Mouse (Mus musculus): ENCODE data around the gene Baz2b.

Gene Baz2b

DNA sequence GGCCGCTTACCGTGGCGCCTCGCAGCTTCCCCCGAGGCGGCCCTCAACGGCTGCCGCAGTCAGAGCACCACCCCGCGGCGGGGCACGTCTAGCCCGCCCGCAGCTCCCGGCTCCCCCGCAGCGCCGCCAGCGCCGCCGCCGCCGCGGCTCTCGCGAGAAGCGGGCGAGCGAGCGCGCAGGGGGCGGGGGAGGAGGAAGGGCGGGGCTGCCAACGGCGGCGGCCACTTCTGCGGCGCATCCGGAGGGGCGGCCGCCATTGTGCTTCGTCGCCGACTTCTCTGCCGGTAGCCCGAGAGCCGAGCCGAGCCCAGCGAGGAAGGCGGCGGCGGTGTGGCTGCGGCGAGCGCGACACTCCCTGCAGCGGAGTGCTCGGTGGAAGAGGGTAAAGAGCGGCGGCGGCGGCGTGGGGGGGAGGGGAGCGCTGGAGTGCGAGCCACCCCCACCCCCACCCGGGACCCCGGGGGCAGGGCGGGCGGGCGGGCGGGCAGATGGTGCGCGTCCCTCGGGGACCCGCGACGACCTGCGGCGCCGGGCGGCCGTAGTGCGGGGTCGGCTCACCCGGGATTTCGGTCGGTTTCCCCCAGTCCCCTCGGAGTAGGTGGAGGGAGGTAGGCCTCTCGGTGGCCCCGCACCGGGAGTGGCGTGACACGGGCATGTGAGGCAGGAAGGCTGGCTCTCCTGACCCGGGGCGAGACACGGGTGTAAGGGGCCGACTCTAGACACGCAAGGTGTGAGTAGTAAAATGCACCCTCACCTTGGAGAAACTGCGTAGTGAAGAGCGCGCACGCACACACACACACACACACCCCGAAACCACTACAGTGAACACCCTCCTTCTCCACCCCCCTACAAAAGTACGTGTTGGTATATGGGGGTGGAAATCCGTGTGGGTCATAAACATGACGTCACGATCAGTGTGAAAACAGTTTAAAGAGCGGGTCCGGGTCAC is at the start of gene Baz2b, which contains the start of gene March7:
Gene Baz2b, minus strand, starts transcription at position 137 of the 949 bp plus-strand sequence.
Gene March7, plus strand, starts transcription at position 185 of the 949 bp plus-strand sequence.
- DNase-seq (ENCODE audit: low read depth, low spot score): peak; percentile 73

DNA sequence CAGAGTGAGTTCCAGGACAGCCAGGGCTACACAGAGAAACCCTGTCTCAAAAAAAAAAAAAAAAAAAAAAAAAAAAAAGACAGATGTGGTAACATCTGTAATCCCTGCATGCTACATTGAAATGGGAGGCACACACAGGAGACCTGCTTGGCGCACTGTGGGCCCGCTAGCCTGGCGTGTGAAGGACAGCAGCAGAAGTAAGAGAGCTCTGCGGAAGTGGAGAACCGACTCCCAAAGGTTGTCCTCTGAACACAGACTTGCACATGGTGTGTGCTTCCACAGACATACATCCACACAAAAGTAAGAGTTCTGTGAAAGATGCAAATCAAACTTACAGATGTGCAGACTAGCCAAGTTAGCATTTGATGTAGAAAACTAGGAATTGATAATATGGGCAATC is 49.5 kb upstream of the Baz2b start:
- DNase-seq (ENCODE audit: low read depth, low spot score): no peak

DNA sequence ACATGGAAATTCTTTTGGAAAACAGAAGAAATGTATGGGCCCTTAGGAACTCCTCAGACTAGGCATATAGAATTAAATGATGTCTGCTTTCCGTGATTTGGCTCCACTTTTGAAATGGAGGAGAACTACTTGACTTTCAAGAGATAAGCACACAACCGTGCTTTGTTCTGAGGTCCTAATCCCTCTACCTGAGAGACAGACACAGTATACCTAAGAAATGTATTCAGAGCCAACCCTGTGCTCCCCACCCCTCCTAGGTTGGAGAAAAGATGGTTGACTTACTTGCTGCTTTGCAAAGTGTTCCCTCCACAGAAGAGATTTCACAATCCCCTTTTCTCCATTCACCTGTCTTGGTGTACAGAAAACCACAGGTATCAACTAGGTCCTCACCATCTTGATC is 47.1 kb upstream of the Baz2b start:
- DNase-seq (ENCODE audit: low read depth, low spot score): no peak

DNA sequence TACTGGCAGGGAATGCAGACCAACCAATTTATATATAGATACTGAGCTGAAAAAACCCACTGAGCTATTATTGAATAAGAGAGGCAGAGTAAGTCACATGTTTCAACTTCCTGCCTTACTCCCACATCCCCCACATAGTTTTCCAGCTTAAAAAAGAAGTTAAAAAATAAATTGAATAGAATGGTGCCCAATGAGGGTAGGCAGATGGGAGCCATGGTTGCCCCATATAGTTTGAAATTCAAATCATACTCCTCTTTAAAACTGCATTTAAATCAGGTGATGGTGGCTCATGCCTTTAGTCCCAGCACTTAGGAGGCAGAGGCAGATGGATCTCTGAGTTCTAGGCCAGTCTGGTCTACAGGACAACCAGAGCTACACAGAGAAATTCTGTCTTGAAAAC is 43.9 kb upstream of the Baz2b start:
- no peak for DNase-seq (ENCODE audit: low read depth, low spot score)

DNA sequence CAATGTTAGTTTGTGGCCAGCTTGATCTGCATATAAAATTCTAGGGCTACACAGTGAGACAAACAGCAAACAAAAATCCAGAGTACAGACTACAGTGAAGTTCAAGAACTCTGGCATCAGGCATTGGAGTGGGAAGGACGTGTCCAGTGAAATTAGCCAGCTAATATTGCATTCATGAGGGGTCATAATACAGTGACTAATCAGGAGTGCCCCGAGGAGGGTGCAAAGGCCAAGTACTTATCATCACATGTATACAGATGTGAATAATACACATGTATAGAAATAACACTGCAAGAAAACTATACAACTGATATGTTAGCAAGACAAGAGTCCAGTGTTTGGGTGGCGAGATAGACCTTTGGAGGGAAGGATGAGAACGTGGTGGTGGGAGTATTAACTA is 43.1 kb upstream of the Baz2b start:
- DNase-seq (ENCODE audit: low read depth, low spot score): no peak

DNA sequence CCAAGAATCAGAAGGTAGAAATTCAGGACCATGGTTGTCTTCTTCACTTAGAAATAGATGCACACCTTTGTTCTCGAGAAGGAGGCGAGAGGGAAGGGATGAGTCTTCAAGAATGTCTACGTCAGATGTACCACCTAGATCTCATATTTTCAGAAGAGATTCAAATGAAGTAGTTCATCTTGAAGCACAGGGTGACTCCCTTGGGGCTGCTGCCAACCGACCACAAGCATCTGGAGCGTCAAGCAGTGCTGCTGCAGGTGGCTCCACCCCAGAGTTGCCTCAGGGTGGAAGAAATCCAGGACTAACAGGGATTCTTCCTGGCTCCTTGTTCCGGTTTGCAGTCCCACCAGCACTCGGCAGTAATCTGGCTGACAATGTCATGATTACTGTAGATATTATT is 24.9 kb upstream of the Baz2b start:
- no peak for DNase-seq (ENCODE audit: low read depth, low spot score)

DNA sequence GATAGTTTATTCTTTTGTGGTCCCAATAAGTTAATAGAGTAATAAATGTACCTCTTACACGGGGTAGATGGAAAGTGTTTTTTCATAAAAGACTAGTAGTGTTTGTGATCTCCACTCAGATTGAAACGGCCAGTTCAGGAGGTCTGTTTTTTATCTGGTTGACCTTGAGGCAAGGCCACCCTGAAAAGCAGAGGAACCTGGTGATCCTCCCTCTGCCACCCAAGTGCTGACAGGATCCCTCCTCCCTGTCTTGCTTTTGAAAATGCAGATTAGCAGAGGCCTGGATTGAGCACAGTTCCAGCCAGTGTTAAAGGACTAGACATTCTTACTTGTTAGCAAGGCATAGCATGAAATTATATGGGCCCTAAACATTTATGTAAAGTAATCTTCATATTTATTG is 23.5 kb upstream of the Baz2b start:
- no peak for DNase-seq (ENCODE audit: low read depth, low spot score)

DNA sequence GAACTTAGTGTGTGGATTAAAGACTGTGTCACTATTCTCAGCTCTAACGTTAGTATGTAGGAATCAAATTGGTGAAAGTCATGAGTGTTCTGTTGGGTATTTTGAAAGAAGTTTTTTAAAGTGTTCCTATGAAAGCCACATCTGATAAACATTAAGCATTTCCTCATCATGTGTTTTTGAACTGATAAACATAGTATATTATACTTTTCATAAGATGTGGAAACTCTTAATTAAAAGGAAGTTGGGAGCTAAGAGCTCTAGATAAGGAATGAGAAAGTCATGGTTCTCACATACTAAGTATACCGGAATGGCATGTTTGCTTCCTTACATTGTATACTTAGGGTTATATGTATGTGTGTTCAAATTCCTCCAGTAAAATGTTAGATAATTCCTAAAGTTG is 20.7 kb upstream of the Baz2b start:
- no peak for DNase-seq (ENCODE audit: low read depth, low spot score)

DNA sequence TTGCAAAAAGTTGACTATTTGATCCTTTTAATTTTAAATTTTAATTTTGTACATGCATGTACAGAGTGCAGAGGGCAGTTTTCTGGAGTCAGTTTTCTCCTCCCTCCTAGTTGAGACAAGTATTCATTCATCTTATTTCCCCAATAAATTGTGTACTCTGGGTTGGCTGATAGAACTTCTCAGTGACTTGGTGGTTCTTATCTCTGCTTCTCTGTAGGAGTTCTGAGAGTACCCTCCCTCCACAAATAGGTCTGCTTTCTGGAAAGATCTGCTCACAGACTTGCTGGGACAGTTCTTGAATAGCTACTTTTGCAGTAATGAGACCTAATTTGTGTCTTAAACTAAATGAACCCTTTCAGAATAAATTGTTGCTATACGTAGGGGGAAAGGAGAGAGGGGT is 18.8 kb upstream of the Baz2b start:
- no peak for DNase-seq (ENCODE audit: low read depth, low spot score)

DNA sequence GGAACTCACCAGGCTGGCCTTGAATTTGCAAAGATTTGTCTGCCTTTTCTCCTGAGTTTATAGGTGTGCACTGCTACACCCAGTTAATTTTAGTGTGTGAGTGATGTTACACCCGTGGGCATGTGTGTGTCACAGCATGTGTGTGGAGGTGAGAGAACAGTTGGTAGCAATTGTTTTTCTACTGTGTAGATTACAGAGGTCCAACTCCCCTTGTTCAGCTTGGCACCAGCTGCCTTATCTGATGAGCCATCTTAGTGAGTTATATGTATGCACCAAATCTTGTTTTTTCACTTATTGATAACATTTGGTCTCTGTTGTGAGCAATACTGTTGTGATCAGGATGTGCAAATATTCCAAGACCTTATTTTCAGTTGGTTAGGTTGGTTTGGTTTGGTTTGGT is 13.8 kb upstream of the Baz2b start:
- DNase-seq (ENCODE audit: low read depth, low spot score): no peak

DNA sequence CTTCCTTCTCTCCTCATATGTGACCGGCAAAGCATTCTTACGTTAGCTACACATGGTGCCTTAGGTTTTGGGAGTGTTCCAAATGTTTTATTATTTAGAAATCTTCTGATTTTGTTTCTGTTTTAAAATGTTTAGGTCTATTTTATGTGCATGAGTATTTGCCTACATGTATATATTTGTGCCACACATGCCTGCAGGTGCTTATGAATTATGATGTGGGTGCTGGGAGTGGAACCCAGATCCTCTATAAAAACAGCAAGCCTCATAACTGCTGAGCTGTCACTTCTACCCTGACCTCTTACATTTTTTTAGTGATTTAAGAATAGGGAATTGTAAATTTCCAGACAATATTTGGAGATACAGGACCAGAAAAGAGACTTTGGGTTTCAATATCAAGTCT is 12.3 kb upstream of the Baz2b start:
- DNase-seq (ENCODE audit: low read depth, low spot score): no peak

DNA sequence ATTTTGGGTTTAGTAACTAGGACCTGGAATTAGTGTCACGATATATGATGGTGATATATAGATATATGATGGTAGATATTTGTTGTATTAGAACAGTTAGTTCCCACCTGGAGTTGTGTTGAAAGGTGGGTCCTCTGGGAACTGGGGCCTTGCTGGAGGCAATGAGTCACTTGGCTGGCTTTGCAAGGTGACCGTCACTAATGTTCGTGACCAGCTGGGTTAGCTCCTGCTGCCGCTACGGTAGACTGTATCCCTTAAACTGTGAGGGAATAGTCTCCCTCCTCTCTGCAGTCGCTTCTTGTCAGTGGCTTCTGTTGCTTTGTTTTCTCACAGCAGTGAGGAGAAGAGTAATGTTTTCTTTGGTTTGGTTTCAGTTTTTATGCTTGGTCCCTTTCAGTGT is 11.6 kb upstream of the Baz2b start:
- no peak for DNase-seq (ENCODE audit: low read depth, low spot score)

DNA sequence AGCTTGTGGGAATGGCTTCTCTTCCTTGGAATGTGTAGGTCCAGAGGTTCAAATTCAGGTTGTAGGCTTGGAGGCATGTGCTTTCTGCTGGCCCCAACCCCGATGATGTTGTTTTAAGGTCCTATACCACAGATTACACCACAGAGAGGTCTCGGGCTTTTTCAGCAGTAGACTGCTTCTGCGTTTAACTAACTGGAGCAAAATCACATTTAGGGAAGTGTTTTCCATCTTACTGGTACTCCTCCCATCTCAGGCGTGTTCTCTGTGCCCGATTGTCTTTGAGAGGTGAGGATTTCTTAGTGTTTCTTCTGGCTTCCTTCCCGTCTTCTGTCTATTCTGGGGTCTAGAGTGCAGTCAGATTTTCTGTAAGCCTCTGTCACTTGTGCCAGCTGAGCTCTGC is 8.0 kb upstream of the Baz2b start:
- DNase-seq (ENCODE audit: low read depth, low spot score): no peak

DNA sequence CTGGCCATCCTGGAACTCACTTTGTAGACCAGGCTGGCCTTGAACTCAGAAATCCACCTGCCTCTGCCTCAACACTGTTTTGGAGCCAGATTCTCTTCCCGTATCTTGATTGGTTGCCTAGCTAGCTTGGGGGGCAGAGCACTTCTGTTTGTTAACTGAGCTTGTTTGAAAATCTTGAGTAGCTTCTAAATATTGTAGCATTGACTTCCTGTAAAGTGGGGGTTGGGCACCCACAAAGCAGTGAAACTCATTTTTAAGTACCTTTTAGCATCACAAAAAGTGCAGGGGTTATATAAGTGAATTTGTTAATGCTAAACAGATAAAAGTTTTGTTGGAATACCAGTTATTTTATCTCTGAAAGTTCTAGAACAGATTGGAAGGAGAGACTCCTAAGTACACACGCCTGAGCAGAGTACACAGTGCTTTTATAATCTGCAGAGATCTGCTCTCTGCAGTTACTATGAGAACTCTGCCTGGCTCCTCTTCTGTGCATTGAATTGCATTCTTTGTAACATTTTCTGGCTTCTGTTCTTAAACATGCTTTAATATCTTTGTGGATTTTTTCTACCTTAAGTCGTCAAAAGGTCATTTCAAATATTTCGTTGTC is 7.0 kb upstream of the Baz2b start:
- DNase-seq (ENCODE audit: low read depth, low spot score): no peak

DNA sequence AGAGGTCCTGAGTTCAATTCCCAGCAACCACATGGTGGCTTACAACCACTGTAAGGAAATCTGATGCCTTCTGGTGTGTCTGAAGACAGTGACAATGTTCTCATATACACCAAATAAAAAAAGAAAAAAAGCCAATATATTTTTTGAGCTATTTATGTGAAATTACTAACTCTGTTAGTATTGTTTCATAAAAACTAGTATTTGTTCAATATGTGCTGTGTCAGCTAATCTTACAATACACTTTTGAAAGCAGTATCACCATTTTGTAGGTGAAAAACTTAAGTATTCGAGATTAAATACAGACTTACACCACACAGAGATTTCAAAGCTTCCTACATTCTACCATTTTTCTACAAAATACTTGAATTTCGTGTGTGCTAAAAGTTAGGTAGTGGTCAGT is 5.0 kb upstream of the Baz2b start:
- DNase-seq (ENCODE audit: low read depth, low spot score): no peak

DNA sequence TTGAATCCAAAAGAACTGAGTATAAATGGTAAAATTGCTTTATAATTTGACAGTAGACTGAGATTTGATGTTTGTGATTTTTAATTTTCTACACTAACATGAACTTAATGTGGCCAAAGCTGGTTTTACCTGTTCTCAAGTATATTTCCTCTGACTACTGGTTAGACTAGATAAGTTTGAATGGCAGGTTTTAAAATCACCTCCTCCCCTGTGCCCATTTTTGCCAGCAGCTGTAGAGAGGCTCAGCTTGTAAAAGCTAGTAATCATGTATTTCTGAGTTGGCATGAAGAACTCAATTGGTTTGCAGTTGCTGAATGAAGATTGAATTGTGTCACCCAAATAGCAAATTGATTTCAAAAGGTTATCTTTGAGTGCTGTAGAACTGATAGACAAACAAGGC is 2.8 kb upstream of the Baz2b start:
- no peak for DNase-seq (ENCODE audit: low read depth, low spot score)

DNA sequence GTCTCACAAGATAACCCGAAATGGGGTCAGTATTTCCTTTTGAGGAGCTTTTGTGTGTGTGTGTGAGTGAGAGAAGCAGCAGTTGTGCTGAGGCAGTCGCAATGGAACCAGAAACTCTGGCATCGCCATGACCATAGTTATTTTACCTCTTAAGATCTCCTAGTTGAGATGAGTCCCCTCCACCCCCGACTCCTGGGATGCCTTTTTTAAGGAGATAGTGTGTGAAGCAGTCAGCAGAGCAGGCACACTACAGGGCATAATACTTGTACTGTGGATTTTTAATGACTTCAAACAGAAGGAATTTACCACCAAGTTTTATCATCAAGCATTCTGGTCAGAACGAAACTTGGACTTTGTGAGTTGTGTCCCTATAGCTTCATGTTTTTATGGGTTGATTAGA is 1.2 kb upstream of the Baz2b start:
- DNase-seq (ENCODE audit: low read depth, low spot score): no peak

DNA sequence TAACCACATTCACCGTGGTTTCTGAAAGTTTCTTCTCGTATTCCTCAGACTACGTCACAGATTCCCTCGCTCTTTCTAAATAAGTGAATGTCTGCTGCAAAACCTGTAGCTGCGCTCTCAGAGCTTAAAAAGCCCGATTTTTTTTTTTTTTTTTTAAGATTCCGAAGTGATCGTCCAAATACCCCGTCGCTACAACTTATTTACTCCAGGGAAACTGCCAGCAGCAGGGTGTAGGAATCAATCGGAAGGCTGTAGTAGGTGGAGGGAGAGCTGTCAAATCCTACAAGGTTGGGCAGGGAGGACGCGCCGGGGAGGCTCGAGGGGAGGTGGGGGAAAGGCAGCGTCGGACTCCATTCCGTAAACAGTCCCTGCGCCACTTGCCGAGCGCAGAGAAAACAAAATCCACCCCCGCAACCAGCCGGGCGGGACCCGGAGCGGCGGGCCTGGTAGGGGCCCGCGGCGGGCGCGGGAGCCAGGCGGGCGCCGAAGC is 472 bp downstream of the Baz2b start:
- peak; percentile 34 for DNase-seq (ENCODE audit: low read depth, low spot score)

DNA sequence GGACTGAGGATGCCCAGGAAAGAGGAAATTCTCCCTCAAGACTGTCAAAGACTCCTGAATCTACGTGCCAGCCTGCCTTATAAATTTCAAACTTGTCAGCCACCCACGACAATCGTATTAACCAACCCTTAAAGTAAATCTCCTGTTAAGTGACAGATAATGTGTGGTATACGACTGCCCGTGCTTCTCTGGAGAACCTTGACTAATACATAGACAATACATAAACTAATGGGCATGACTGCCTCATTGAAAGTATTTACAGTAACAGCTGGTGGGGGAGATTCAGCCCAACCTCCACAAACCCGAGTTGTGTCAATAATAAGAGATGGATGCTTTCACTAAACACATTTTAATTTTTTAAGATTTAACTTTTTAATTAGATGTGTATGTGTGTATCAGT is 3.8 kb downstream of the Baz2b start:
- no peak for DNase-seq (ENCODE audit: low read depth, low spot score)

DNA sequence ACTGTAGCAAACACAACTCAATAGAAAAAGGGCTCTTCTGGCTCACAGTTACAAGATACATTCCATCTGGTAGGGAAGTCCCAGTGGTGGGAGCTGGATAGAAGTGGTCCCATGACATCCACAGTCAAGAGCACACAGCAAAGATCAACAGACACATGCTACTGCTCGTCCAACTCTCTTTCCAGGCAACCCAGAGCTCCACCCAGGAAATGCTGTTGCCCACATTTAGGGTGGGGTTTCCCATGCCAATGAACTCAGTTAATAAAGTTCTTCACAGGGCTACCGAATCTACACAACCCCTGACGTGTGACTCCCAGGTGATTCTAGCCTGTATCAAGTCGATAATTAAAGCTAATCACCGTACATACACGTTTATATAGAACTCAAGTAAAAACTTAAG is 5.5 kb downstream of the Baz2b start:
- no peak for DNase-seq (ENCODE audit: low read depth, low spot score)

DNA sequence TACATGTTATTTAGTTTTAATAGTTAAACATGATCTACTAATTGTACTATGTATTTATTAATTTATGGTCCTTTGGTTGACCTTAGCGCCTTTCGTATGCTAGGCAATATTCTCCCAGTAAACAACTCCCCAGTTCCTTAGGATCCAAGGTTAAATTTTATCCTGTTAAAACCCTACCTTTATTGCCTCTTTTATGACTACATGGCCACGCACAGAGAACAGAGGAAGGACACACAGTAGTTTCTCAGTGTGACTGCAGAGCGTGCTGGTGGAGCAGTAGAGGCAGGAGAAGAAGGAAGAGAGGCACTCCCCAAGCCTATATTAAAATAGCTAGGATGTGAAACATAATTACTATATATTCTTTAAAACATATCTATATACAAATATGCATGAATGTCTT is 5.9 kb downstream of the Baz2b start:
- no peak for DNase-seq (ENCODE audit: low read depth, low spot score)

DNA sequence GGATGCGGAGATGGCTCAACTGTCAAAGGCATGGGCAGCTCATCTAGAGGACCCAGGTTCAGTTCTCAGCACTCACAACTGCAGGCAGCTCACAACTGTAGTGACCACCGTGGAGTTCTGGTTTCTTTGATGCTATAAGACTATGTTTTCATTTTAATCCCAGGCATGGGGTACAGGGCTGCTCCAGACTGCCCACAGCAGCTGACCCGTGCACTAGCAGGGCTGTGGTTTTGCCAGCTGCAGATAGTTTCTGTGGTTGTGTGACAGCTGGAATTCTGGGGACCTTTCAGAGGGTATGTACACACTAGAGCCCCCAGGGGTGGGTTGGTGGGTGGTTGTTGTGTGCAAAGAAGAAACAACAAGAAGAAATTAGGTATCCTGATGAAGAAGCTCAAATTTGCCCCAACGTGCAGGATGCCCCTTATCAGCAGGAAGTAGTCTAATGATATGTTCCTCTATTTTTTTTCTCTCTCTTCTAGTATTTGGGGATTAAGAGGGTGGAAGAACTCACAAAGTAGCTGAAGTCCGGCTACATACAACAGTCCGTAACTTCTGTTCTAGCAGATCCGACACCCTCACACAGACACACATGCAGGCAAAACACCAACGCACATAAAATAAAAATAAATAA is 6.6 kb downstream of the Baz2b start:
- no peak for DNase-seq (ENCODE audit: low read depth, low spot score)

DNA sequence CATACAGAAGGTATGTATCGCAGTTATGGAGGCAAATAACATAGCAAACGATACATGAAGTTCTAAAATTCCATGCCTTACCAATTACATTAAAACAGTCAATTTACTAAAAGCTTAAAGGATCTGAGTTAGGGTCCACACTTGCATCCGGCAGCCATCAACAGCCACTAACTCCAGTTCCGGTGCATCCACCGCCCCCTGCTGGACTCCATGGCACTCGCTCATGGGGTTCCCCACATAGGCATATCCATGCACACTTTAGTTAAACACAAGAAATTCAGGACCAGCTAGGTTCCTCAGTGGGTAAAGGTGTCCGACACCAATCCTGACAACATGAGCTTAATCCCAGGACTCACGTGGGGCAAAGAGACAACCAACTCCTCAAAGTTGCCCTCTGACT is 9.0 kb downstream of the Baz2b start:
- peak; percentile 42 for DNase-seq (ENCODE audit: low read depth, low spot score)

Measured in embryo, embryonic 11.5 days (tissue).